Mouse (Mus musculus) CD4-positive helper T cell, adult 2 months (primary cell): ENCODE data around the gene Etfb.
"Not testable (repeated sequence)": the region's sequence is repeated elsewhere in the genome, so short reads cannot be mapped to it uniquely, and the experiment has no call there.

ENCODE experiments used
- DNase-seq: peaks from one replicate; pipeline ENCODE4 v3.0.0-alpha.2; 2012; ENCODE audit warnings: low read depth, missing footprints, low spot score

The Etfb gene

GRCm38 (mm10) chr7:43443917-43444293 lies at the start of gene Etfb, which contains the start of gene Gm45233:
Gene Etfb, plus strand, starts transcription at chr7:43444083.
Gene Gm45233, plus strand, starts transcription at chr7:43444128.
- DNase-seq, result peak; percentile 94

DNA sequence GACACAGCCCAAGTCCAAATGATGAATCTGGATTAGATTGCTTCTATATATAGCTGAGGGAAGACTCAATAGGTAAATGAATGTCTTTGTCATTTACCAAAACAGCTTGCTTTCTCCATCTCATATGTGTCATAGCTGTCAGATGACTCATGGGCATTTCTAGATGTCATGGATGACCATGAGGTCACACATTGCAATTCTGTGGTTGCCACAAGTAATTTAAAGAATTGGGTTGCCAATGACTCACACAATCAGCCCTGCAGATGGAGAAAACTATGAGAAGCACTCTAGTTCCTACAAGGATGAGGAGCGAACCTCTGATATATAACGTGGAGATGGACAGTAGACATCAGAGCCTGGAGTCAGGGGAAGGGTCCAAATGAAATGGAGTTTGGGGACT lies 44.4 kb upstream of the Etfb start:
- DNase-seq, result no peak

DNA sequence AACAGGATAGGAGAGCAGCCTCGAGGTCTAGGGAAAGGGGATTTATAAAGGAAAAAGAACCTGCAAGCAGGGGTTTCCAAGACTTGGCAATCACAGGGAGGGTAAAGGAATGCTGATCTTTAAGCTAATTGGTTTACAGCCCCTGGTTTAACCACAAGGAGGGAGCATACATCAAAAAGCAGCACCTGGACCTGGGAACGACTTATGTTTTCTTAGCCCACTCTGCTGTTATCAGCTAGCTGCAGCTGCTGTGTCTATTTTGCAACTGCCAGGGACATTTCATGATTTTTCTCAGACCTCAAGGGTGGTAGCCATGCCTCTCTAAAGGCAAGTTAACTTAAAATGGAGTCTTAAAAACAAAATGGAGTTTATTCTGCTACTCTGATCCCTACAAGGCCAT lies 41.2 kb upstream of the Etfb start:
- no peak for DNase-seq

GRCm38 (mm10) chr7:43407573-43407972 lies 36.3 kb upstream of the Etfb start:
- DNase-seq, result no peak

- DNase-seq, result no peak
These were observed 35.7 kb upstream of the Etfb start, which contains the start of gene Siglecg for GRCm38 (mm10) chr7:43408131-43408553. Gene Siglecg, plus strand, starts transcription at chr7:43408204.

DNA sequence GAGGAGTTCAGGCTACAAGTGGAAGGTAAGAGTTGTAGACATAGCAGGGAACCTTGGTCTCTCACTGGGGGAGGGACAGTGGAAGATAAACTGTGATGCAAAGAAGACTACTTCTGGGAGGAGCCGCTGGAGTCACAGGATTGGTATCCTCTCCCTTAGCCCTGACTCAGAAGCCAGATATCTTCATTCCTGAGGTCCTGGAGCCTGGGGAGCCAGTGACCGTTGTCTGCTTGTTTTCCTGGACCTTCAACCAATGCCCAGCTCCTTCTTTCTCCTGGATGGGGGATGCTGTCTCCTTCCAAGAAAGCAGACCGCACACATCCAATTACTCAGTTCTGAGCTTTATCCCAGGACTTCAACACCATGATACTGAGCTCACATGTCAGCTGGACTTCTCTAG lies 34.8 kb upstream of the Etfb start:
- DNase-seq, result no peak

DNA sequence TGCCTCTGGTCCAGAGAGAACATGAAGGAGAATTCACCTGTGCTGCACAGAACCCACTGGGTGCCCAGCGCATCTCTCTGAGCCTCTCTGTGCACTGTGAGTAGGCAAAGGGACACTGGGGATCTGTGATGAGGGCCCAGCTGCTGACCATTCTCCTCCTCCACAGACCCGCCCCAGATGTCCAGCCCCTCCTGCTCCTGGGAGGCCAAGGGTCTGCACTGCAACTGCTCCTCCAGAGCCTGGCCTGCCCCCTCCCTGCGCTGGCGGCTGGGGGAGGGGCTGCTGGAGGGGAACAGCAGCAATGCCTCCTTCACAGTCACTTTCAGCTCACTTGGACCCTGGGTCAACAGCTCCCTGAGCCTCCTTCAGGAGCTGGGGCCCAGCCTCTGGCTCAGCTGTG lies 32.2 kb upstream of the Etfb start:
- DNase-seq, result not testable (repeated sequence)

DNA sequence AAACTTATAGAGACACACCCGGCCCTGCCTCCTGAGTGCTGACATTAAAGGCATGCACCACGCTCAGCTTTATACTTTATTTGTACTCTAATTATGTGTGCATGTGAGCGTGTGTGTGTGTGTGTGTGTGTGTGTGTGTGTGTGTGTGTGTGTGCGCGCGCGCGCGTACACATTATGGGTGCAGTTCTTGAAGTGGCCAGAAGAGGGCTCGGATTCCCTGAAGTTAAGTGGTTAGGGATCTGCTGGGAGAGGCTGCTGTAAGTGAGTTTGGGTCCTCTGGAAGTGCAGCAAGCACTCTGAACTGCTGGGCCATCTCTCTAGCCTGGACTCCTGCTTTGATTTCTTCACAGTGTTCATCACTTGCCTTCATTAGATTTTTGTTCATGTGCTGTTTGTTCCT lies 26.6 kb upstream of the Etfb start:
- no peak for DNase-seq

DNA sequence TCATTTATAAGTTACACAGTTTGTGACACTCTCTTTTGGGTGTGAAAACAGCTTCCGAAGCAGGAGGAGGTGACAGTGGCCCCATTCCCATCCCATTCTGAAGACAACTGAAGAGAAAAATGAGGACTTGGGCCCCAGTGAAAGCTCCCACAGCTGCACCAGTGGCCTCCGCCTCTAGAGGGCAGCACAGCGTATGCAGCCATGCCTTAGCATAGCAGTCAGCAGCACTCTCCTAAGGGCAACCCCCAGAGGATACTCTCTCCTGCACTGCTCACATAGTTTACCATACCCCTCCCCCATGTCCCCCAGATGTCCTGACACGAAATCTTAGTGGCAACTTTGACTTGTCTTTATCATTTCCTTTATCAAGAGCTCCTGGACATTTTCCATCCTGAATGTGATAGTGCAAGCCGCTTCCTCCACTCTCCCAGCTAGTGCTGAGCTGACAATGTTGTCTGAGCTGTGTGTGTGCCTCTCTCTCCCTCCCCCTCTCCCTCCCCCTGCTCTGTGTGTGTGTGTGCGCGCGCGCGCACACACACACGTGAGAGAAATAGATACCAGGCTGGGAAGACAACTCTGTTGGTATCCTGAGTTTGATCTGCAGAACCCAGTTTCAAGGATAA lies 20.8 kb upstream of the Etfb start:
- DNase-seq, result peak; percentile 83

GRCm38 (mm10) chr7:43423991-43424625 lies 19.8 kb upstream of the Etfb start:
- peak; percentile 28 for DNase-seq

- DNase-seq, result no peak
These were observed 16.5 kb upstream of the Etfb start, which contains the start of gene Lim2 for GRCm38 (mm10) chr7:43427406-43427805. Gene Lim2, plus strand, starts transcription at chr7:43427670.

DNA sequence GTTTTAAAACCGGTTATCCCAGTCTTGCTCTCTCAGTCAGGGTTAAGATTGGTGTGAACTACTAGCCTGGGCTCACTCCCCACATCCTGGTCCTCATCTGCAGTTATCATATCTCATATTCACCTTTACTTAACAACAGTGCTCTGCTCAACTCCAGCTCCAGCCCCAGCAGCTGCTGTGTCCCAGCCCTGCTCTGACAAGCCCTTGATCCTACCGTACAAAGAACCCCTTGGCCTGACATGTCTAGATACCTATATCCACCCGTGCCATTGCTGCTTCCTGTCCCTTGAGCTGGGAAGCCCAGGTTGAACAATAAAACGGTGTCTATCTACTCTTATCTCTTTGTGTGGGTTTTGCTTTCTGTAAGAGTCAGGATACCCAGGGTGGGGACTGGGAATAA lies 14.4 kb upstream of the Etfb start:
- no peak for DNase-seq

- no peak for DNase-seq
These were observed 11.0 kb upstream of the Etfb start for GRCm38 (mm10) chr7:43432891-43433290.

- no peak for DNase-seq
These were observed 9.2 kb upstream of the Etfb start for GRCm38 (mm10) chr7:43434676-43435075.

DNA sequence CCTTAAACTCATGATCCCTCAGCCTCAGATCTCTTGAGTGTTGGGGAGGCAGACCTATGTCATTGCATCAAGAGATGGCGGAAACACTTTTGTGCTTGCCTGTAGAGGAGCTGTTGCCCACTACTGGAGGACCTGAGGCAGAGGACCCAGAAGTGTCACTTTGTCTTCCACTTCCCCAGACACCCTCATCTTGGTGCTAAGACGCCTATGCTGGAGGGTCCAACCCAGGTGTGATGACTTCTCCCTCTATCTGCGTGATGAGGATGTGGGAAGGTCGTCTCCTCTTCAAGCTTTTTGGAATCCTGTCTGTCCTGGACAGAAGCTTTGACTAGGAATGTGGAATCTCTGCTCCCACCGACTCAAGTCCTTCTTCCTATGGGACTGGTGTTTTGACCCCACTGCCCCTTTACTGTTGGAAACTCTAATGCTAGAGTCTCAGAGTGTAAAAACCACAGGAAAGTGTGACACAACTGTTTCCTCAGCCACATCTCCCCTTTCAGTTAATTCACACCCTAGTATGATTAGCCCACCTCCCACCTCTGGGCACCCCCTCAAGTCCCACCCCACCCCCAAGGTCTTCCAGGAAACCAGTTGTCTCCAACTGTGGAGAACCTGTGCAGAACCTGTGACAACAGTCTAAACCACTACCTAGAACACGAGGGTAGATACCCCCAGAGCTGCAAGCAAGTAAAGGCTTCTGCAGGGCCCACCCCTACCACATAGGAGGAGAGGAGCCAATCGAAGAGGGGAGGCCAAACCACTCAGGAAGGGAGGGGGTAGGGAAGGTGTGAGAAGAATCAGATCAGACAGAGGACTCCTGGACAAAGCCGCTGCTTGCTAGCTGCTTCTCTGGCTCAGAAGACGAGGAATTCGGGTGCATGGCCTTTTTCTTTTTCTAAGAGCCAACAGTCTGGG lies 7.3 kb upstream of the Etfb start, which contains the start of gene Nkg7:
Gene Nkg7, plus strand, starts transcription at position 733 of the 915 bp plus-strand sequence.
- peak; percentile 67 for DNase-seq

DNA sequence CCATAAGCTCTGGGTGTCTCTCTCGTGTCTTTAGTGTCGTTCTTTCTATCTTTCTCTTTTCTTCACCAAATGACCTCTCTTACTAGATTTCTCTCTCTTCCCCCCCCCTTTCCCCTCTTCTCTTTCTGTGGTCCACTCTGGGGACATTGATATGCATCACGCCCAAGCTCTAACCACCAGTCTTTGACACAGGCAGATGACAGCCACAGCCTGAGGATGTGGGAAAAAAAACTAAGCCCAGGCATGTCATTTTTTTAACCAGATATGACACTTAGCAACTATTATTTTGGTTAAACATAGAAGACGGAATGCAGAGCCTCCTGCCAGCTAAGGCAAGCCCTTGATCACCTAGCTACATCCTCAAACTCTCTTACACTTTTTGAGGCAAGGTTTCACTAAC lies 5.3 kb upstream of the Etfb start:
- peak; percentile 79 for DNase-seq

DNA sequence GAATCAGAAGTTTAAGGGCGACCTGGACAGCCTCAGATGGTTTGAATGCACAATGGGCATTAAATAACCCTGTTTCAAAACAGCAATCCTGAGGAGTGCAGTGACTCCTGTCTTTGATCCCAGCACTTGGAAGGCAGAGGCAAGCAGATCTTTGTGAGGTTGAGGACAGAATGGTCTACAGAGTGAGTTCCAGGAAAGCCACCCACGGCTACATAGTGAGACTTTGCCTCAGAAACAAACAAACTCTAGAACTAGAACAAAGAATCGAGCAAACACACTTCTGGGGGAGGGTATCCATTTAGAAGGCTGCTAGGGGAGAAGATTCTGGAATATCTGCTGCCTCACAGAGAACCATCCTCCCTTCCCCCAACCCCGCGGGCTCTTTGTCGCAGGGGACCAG lies 3.4 kb upstream of the Etfb start, which contains the start of gene Cldnd2:
Gene Cldnd2, plus strand, starts transcription at position 301 of the 400 bp plus-strand sequence.
- no peak for DNase-seq

- DNase-seq, result no peak
These were observed 2.8 kb upstream of the Etfb start for GRCm38 (mm10) chr7:43441071-43441470.

DNA sequence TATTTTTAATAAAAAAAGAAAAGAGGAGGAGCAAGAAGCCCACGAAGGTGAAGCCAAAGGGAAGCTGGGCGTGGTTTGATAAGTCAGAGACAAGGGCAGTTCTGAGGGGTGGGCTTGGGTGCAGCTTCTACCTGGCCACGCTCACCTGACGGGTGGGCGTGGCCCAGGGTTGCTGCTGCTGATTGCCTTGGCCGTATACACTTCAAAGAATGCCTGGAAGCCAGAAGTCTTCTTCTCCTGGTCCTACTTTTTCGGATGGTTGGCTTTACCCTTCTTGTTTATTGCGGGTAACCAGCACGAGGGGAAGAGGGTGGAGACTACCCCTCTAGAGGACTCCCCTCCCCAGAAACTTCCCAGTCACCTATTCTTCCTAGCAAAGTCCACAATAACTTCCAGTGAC lies 1.2 kb upstream of the Etfb start:
- peak; percentile 25 for DNase-seq

DNA sequence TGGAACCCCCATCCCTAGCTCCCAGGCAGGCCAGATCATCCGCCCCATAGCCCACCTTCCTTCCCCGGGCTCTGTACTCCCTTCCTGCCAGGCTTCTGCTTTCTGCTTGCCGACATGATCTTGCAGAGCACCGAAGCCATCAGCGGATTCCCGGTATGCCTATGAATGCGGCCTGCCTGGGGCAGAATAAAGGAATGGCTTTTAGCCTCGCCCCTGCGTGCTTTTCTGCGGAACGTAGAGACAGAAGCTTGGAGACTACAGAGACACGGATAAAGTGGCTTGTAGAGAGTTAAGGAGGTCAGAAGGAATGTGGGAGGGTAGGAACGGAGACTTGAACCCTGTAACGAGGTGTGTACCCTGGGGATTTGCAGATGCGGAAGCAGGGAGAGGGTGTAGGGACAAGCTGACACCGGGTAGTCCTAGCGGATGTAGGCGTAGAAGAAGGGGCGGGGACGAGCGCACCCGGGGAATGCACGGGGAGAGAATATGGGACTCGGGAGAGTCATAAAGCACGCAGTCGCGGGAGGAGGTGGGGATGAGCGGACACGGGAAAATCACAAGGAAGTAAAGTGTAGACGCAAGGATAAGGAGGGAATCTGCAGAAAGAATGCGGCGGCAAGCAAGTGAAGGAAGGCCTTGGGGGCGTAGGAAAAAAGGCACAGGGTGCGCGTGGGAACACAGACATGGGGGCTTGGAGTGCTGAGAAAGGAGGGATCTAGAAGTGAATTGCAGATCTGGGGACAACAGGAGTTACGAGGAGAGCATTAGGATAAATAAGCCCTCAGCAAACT lies 562 bp upstream of the Etfb start:
- DNase-seq, result peak; percentile 84

DNA sequence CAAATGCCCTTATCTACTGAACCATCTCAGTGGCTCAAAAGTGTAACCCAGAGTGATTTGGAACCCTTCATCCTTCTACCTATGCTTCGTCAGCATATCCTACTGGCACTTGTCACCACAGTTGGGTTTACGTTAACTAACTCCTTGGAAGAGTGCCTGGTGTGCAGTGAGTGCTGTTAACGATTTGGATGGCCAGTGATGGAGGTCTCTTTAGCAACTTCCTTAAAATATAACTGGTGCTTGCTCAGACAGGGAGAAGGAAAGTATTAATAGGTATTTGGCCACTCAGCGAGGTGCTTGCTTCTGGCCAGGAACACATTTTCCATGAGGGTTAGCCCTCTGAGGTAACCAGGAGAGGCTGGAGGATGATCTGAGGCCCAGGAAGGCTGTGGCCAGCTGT lies 3.9 kb downstream of the Etfb start:
- no peak for DNase-seq
